Mouse (Mus musculus) neural tube, embryonic 12.5 days (tissue): ENCODE results near the gene Grin3b. TPM values are rescaled to one million over a fixed set of nuclear protein-coding genes. Genes with fewer than 3 reads are reported as not detected.
A peak's percentile ranks its signal among the peaks of the same experiment; 100 is the strongest.

Experiments
- ATAC-seq: fragments of 200-750 bp; cut with Nextera tagmentation; 2 replicates; pipeline ENCODE4 v1.8.0; 2017; ENCODE audit warnings: low read depth, mild to moderate bottlenecking, moderate TSS enrichment, moderate library complexity; ENCODE audit not compliant: low FRiP score
- H3K27ac ChIP-seq: fragments of 300-500 bp; sonication (generic); 2 replicates; pipeline ENCODE4 v1.5.1; 2016
- H3K27me3 ChIP-seq: fragments of 300-500 bp; sonication (generic); replicated peaks from 2 replicates; pipeline ENCODE4 v1.6.1; 2016; ENCODE audit warnings: mild to moderate bottlenecking
- H3K36me3 ChIP-seq: fragments of 300-500 bp; sonication (generic); 2 replicates; pipeline ENCODE4 v1.6.1; 2016; ENCODE audit warnings: mild to moderate bottlenecking
- H3K4me1 ChIP-seq: fragments of 300-500 bp; sonication (generic); 2 replicates; pipeline ENCODE4 v1.6.1; 2016
- H3K4me2 ChIP-seq: fragments of 300-500 bp; sonication (generic); replicated peaks from 2 replicates; pipeline ENCODE4 v1.6.1; 2016; ENCODE audit warnings: mild to moderate bottlenecking
- H3K4me3 ChIP-seq: fragments of 300-500 bp; sonication (generic); 2 replicates; pipeline ENCODE4 v1.5.1; 2016
- H3K9ac ChIP-seq: fragments of 300-500 bp; sonication (generic); 2 replicates; pipeline ENCODE4 v1.6.1; 2016; ENCODE audit warnings: mild to moderate bottlenecking
- H3K9me3 ChIP-seq: fragments of 300-500 bp; sonication (generic); 2 replicates; pipeline ENCODE4 v1.6.1; 2016; ENCODE audit warnings: mild to moderate bottlenecking
- WGBS: fragments of 180-500 bp; shearing (Covaris S2); methylation state at CpG from one replicate; pipeline ENCODE4 v1.1.7; 2016; 5-methylcytosine and 5-hydroxymethylcytosine counted together
- polyA plus RNA-seq: library from polyadenylated mRNA; unstranded; fragments of >200 nt; fragmentation: Nextera tagmentation; extraction: Ambion mirVana; gene quantifications from 2 replicates; pipeline ENCODE4 v1.2.1, GENCODE M21; 2016

Grin3b gene
- polyA plus RNA-seq, 1 experiment from 2014 or later = 0.24 TPM

DNA sequence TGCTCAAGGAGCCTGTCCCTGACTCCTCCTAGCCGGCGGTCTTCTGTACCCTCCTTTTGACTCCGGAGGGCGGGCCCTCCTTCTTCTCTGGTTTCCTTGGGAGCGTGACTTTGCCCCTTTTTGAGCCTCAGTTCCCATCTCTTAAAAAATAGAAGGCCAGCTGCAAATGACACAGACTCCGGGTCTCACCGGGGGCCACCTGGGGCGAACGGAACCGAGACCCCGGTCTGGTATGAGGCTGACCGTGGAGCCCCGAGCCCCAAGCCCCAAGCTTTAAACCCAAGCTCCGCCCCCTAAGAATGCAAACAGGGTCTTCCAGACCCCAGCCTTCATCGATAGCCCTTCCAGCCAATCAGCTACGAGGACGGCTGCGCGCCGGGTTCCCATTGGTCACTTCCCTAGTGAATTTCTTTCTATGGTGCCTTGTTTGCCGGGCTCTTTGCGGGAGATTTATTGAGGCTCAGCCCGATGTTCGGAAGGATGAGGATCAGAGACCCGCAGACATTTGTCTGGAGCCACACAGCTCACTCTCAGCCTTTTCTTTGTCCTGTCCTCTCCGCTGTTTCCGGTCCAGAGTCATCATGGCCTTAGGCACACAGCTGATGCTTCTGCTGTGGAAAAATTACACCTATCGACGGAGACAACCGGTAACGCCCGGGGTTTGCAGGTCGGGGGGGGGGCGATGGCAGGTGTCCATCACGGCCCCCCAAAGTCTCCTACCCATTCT, 26.7 kb downstream of the Grin3b start:
- Histone ChIP-seq H3K9ac (peak overlapping the region; percentile 61), H3K4me1 (peaks cover 11% of the 10 kb centered on the region), H3K27me3 (peaks cover 15% of the 10 kb centered on the region), H3K4me3 (peak overlapping the region; percentile 52), H3K36me3 (peaks cover 5% of the 10 kb centered on the region; the same call in 1 of the 2 replicates), H3K4me2 (peak overlapping the region; percentile 79), H3K27ac (peak overlapping the region; percentile 26; the same call in 1 of the 2 replicates), H3K9me3 (no peaks in the 10 kb centered on the region)
- peak; percentile 82 for ATAC-seq
- under 1% methylated on average over 35 of the region's 35 CpGs for WGBS

DNA sequence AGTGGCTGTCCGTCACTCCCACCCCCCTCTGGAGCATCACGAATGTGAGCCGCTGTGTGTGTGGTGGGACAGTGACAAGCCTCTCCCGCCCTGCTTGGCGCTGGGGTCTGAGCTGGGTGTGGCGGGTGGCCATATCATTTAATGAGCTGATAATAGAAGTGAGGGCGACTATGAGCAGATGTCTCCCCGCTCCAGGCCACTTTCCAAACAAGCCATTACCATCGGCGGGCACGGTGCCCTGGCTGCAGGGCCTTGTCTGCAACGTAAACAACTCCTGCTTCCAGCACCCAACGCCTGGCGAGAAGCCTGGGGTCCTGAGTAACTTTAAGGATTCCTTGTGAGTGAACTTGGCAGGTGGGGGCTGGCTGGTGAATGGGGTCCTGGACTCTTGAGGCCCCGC, 27.3 kb downstream of the Grin3b start:
- H3K27me3 ChIP-seq = peaks cover 21% of the 10 kb centered on the region
- 9% methylated on average over 15 of the region's 15 CpGs for WGBS
- H3K27ac ChIP-seq = 0 out of 2 replicates have a peak overlapping the region, but pooled peaks have one; percentile 20
- H3K9me3 ChIP-seq = no peaks in the 10 kb centered on the region
- H3K4me3 ChIP-seq = peak overlapping the region; percentile 52
- H3K36me3 ChIP-seq = peaks cover 5% of the 10 kb centered on the region; the same call in 1 of the 2 replicates
- ATAC-seq = peak; percentile 46
- peak overlapping the region; percentile 51 for H3K9ac ChIP-seq
- H3K4me2 ChIP-seq = peak overlapping the region; percentile 79
- peaks cover 12% of the 10 kb centered on the region for H3K4me1 ChIP-seq

DNA sequence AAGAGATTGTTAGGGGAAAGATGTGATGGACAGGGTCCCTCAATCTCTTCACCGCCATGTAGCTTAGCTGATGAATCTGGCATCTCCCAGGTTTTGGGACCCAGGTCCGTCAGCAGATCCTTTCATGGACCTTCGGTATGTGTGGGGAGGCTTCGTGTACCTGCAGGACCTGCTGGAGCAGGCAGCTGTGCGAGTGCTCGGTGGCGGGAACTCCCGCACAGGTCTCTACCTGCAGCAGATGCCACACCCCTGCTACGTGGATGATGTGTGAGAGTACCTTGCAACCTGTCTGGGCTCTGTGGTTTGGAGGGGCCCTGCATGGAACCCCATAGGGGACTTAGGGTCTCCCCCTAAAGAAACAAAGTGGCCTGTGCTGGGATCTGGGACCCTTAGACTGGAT, 31.4 kb downstream of the Grin3b start:
- no peak for ATAC-seq
- Histone ChIP-seq H3K9me3 (no peaks in the 10 kb centered on the region), H3K27ac (no peak overlapping the region), H3K4me2 (no peak overlapping the region), H3K4me1 (peaks cover 19% of the 10 kb centered on the region), H3K27me3 (peaks cover 35% of the 10 kb centered on the region), H3K4me3 (no peak overlapping the region), H3K9ac (no peak overlapping the region), H3K36me3 (no peaks in the 10 kb centered on the region)
- 84% methylated on average over 9 of the region's 9 CpGs for WGBS

DNA sequence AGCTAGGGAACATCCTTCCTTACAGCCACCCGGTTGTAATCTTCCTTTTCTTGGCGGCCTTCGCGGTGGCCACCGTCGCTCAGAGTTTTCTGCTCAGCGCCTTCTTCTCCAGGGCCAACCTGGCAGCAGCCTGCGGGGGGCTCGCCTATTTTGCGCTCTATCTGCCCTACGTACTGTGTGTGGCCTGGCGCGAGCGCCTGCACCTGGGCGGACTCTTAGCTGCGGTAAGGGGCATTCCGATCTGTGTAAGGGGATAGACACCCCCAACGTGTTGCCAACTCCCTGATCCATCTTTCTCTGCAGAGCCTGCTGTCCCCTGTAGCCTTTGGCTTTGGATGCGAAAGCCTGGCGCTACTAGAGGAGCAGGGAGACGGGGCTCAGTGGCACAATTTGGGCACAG, 32.3 kb downstream of the Grin3b start:
- 28% methylated on average over 21 of the region's 21 CpGs for WGBS
- Histone ChIP-seq H3K36me3 (peaks cover 3% of the 10 kb centered on the region), H3K9me3 (no peaks in the 10 kb centered on the region), H3K9ac (no peak overlapping the region), H3K4me2 (0 out of 2 replicates have a peak overlapping the region, but pooled peaks have one; percentile 1), H3K27ac (no peak overlapping the region), H3K4me1 (peaks cover 14% of the 10 kb centered on the region), H3K27me3 (peaks cover 35% of the 10 kb centered on the region), H3K4me3 (no peak overlapping the region)
- no peak for ATAC-seq

- Histone ChIP-seq H3K9me3 (no peaks in the 10 kb centered on the region), H3K4me3 (no peak overlapping the region), H3K27ac (no peak overlapping the region), H3K9ac (no peak overlapping the region), H3K4me2 (no peak overlapping the region), H3K4me1 (0 out of 2 replicates have a peak, but pooled peaks cover 8% of the 10 kb centered on the region), H3K36me3 (peaks cover 10% of the 10 kb centered on the region), H3K27me3 (peaks cover 35% of the 10 kb centered on the region)
- 59% methylated on average over 9 of the region's 9 CpGs for WGBS
- ATAC-seq = no peak
Observed at GRCm38 (mm10) chr10:80003374-80004232, 33.1 kb downstream of the Grin3b start.

DNA sequence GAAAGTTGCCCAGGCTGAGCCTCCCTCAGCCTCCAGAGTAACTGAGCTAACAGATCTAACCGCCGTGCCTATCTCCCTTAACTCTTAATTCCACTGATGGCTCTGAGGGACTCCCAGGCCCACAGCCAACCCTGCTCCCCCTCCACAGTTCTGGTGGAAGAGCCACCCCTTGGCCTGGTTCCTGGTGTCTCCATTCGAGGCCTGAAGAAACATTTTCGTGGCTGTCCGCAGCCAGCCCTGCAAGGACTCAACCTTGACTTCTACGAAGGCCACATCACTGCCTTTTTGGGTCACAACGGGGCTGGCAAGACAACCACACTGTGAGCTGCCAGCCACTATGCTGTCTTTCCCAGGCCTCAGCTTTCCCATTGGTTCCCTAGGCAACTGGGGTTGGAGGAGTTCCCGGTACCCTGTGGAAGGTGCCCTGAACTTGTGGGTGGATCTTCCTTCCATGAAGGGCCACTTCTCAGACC, 33.8 kb downstream of the Grin3b start:
- WGBS = 93% methylated on average over 8 of the region's 8 CpGs
- Histone ChIP-seq H3K27ac (no peak overlapping the region), H3K36me3 (peaks cover 17% of the 10 kb centered on the region), H3K9me3 (no peaks in the 10 kb centered on the region), H3K4me1 (0 out of 2 replicates have a peak, but pooled peaks cover 8% of the 10 kb centered on the region), H3K27me3 (peaks cover 35% of the 10 kb centered on the region), H3K4me2 (no peak overlapping the region), H3K4me3 (no peak overlapping the region), H3K9ac (no peak overlapping the region)
- no peak for ATAC-seq

DNA sequence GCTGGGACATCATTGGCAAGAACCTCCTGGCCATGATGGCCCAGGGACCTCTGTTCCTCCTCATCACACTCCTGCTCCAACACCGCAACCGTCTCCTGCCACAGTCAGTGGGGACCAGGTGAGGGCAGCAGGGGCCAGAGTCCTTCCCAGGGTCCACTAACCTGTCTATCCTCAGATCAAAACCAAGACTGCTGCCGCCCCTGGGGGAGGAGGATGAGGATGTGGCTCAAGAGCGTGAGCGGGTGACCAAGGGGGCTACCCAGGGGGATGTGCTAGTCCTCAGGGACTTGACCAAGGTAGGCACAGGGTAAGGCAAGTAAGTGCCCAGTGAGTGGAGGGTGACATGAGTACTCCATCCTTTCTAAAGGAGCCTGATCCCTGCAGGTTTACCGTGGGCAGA, 41.2 kb downstream of the Grin3b start:
- ATAC-seq = no peak
- WGBS = 91% methylated on average over 6 of the region's 6 CpGs
- Histone ChIP-seq H3K36me3 (peaks cover 59% of the 10 kb centered on the region), H3K9me3 (peaks cover 22% of the 10 kb centered on the region), H3K27me3 (peaks cover 54% of the 10 kb centered on the region), H3K27ac (no peak overlapping the region), H3K4me3 (no peak overlapping the region), H3K4me1 (no peaks in the 10 kb centered on the region), H3K9ac (no peak overlapping the region), H3K4me2 (no peak overlapping the region)

GRCm38 (mm10) chr10:80013609-80014008, 43.1 kb downstream of the Grin3b start:
- Histone ChIP-seq H3K27ac (no peak overlapping the region), H3K4me3 (no peak overlapping the region), H3K9me3 (peaks cover 22% of the 10 kb centered on the region), H3K36me3 (peaks cover 48% of the 10 kb centered on the region), H3K27me3 (peaks cover 67% of the 10 kb centered on the region), H3K4me2 (no peak overlapping the region), H3K4me1 (no peaks in the 10 kb centered on the region), H3K9ac (no peak overlapping the region)
- 30% methylated on average over 25 of the region's 25 CpGs for WGBS
- ATAC-seq = no peak

DNA sequence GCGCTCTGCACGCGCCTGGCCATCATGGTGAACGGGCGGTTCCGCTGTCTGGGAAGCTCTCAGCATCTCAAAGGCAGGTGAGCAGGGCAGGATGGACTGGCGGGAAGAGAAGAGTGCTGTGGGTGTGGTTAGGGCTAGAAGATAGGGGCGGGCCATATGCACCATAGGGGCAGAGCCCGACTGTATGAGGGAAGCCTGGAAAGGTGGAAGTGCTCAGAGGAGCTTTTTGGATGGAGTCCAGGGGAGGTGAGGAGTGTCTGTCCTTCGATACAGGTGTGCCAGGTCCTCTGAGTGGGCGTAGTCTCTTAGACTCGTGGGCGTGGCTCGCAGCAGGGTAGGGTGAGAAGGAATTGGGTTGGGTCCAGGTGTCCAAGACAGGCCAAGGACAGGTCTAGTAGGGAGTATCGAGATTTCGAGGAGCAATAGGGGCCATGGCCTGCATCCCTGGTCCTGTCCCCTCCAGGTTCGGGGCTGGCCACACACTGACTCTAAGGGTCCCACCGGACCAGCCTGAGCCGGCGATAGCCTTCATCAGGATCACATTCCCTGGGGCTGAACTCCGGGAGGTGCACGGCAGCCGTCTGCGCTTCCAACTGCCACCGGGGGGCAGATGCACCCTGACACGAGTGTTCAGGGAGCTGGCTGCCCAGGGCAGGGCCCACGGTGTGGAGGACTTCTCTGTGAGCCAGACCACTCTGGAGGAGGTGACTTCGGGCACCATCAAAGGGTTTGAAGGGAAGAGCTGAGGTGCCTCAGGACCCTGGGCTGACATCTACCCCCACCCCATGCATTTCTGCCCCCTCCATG, 44.2 kb downstream of the Grin3b start:
- no peak for ATAC-seq
- no peak overlapping the region for H3K9ac ChIP-seq
- no peak overlapping the region for H3K4me3 ChIP-seq
- peaks cover 38% of the 10 kb centered on the region for H3K36me3 ChIP-seq
- peaks cover 78% of the 10 kb centered on the region for H3K27me3 ChIP-seq
- peaks cover 8% of the 10 kb centered on the region for H3K4me1 ChIP-seq
- no peak overlapping the region for H3K27ac ChIP-seq
- H3K9me3 ChIP-seq = peaks cover 20% of the 10 kb centered on the region
- 21% methylated on average over 28 of the region's 28 CpGs for WGBS
- H3K4me2 ChIP-seq = no peak overlapping the region

GRCm38 (mm10) chr10:80015583-80015982, 45.1 kb downstream of the Grin3b start:
- no peak overlapping the region for H3K4me3 ChIP-seq
- H3K27me3 ChIP-seq = peaks cover 85% of the 10 kb centered on the region
- peaks cover 29% of the 10 kb centered on the region for H3K36me3 ChIP-seq
- 83% methylated on average over 10 of the region's 10 CpGs for WGBS
- no peak overlapping the region for H3K27ac ChIP-seq
- no peak overlapping the region for H3K9ac ChIP-seq
- no peak overlapping the region for H3K4me2 ChIP-seq
- peaks cover 10% of the 10 kb centered on the region for H3K4me1 ChIP-seq
- no peak for ATAC-seq
- H3K9me3 ChIP-seq = peaks cover 12% of the 10 kb centered on the region

DNA sequence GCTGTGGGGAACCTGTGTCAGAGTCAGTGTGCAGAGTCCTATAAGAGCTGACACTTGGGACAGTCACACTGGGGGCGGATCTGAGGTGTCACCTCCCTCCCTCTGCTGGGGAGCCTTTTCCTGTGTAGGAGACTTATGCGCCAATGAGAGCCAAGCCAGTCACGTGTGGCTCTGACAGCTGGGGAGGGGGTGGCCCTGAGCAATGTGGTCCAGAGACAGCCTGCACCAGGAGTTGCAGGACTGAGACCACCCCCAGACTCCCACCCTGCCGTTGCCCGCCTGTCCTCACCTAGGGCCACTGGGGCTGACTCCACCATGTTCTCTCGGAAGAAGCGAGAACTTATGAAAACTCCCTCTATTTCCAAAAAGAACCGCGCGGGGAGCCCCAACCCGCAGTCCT, 46.0 kb downstream of the Grin3b start, which contains the start of gene Arhgap45:
TSS of gene Arhgap45 (plus strand) at position 143 of the 400 bp plus-strand sequence.
- Histone ChIP-seq H3K4me3 (no peak within 1 kb of the TSS), H3K4me2 (no peak within 1 kb of the TSS), H3K36me3 (peaks cover 19% of the 10 kb centered on the region), H3K4me1 (peaks cover 10% of the 10 kb centered on the region), H3K27ac (no peak within 1 kb of the TSS), H3K9ac (no peak within 1 kb of the TSS), H3K27me3 (peaks cover 91% of the 10 kb centered on the region), H3K9me3 (peaks cover 2% of the 10 kb centered on the region; the same call in 1 of the 2 replicates)
- WGBS = 67% methylated on average over 11 of the region's 11 CpGs
- no peak for ATAC-seq
